Mouse (Mus musculus) brain, adult 10 weeks (tissue): ENCODE measurements around the gene Wfdc1. TPM values are rescaled to one million over a fixed set of nuclear protein-coding genes. Genes with fewer than 3 reads are reported as not detected.

Experiments
- polyA plus RNA-seq: library from polyadenylated mRNA; stranded (reverse); fragments of 350-450 nt; fragmentation: Illumina TruSeq; extraction: RNeasy Lipid Tissue Mini Kit (QIAGEN cat#74804); gene quantifications from one replicate; pipeline ENCODE4 v1.2.3, GENCODE M21; 2015; ENCODE audit warnings: low read depth, low replicate concordance

The Wfdc1 gene
- 13.4 TPM for polyA plus RNA-seq

DNA sequence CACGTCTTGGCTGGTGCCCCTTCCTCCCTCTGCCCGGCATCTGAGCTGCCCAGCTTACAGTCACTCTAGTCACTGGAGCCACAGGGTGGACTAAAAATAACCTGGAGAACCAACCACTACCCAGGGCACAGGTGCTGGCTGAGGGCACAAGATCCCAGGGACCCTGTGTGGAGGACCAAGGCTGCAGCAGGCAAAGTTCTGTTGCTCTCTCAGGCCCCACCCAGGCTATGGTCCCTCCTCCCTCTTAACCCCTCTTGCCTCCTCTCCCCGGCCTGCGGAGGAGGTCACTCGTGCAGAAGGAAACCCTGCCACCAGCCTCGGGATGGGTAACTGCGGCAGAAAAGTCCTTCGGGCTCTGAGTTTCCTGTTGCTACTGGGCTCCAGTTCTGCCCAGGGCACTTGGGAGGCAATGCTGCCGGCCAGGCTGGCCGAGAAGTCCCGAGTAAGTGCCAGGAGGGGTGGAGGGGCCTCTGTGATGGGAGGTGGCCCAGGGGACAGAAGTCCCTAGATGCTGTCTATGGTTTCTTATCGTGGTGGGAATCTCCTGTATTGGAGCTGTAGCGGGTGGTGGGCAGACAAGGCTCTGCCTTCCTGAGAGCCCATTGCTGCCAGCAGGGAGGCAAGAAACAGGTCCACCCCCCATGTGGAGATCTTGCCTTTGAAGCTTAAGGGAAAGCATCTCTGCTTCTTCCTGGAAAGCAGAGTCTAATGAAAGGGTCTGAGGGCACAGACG lies at the start of gene Wfdc1:
Wfdc1 (plus strand) TSS at position 147 of the 733 bp plus-strand sequence.

DNA sequence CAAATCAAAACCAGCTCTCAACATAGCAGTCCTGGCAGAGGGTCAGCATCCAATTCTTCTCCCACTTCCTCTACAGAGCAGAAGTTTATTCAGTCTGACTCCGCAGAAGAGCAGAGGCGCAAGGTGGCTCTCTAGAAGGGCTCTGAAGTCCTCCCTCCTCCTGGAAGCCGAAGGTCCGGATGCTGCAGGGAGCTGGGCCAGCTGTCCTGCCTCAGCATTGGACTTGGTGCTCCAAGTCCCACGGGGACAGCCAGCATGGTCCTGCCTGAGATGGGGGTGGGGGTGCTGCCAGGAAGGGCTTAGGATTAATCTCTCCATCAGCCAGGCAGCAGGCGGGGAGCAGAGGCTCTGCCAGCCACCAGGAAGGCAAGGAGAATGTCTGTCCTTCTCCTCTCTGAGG lies 30.8 kb upstream of the Wfdc1 start, which contains the start of gene Kcng4:
Kcng4 (minus strand) TSS at position 303 of the 400 bp plus-strand sequence.

DNA sequence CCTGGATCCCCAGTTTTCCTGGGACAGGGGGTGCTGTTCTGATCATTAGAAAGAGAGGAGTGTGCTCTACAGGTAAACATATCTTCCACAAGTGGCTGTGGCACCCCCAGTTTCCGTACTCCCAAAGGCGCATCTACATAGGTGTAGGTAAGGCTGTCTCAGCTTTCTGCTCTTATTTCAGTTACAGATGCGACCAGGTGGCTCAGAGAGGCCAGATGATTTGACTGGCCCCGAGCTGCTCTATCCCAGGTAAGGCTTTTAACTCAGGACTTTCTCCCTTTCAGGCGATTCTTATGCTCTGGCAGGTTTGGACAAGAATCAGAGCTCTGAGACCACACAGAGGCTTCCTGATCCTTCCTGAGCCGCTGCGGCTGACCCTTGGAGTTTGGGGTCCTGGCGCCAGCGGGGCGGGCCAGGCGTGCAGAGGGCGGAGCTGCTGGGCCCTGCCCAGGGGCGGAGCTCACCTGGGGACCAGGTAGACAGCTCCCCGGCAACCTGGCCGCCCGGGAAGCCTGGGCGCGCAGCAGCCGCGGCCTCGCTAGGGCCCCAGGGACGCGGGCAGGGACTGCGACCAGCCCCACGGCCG lies 33.5 kb downstream of the Wfdc1 start, which contains the start of gene Atp2c2:
Atp2c2 (plus strand) TSS at position 461 of the 586 bp plus-strand sequence.

Other genes with a start within 250 kb of the Wfdc1 start
- gene Osgin1, start 232.2 kb upstream of the Wfdc1 start, polyA plus RNA-seq = 0.76 TPM
- gene Necab2, start 219.6 kb upstream of the Wfdc1 start, polyA plus RNA-seq = 70.0 TPM
- gene Slc38a8, start 164.7 kb upstream of the Wfdc1 start, polyA plus RNA-seq = not detected
- gene Mbtps1, start 107.6 kb upstream of the Wfdc1 start, polyA plus RNA-seq = 54.4 TPM
- gene Hsdl1, start 91.2 kb upstream of the Wfdc1 start, polyA plus RNA-seq = 35.0 TPM
- 0.30 TPM for gene Dnaaf1, start 91.1 kb upstream of the Wfdc1 start, polyA plus RNA-seq
- gene Taf1c, start 61.1 kb upstream of the Wfdc1 start, polyA plus RNA-seq = 8.3 TPM
- 0.31 TPM for gene Adad2, start 53.6 kb upstream of the Wfdc1 start, polyA plus RNA-seq
- gene Kcng4, start 30.7 kb upstream of the Wfdc1 start, polyA plus RNA-seq = 8.4 TPM
- gene Atp2c2, start 33.6 kb downstream of the Wfdc1 start, polyA plus RNA-seq = 0.61 TPM
- 9.2 TPM for gene Tldc1, start 112.1 kb downstream of the Wfdc1 start, polyA plus RNA-seq
- 74.6 TPM for gene Cotl1, start 174.2 kb downstream of the Wfdc1 start, polyA plus RNA-seq
- gene Klhl36, start 195.9 kb downstream of the Wfdc1 start, polyA plus RNA-seq = 6.1 TPM
- 63.0 TPM for gene Usp10, start 244.0 kb downstream of the Wfdc1 start, polyA plus RNA-seq
- 14.6 TPM for gene Gm20388, start 244.5 kb downstream of the Wfdc1 start, polyA plus RNA-seq